Mouse (Mus musculus): ENCODE results near the gene Upb1.
"Not testable (repeated sequence)": the region's sequence is repeated elsewhere in the genome, so short reads cannot be mapped to it uniquely, and the experiment has no call there.

GRCm38 (mm10) chr10:75456061-75456831 is 55.3 kb downstream of the Upb1 start:
- not testable (repeated sequence) for TF ChIP-seq KAT2A (IDR thresholded peaks at IDR 0.05; ENCODE audit: insufficient replicate concordance, low read length); NELFE (IDR thresholded peaks at IDR 0.05; ENCODE audit: low read depth, low read length); NRF1 (IDR thresholded peaks at IDR 0.05; ENCODE audit: low read depth, low read length); CTCF (conservative IDR thresholded peaks at IDR 0.05 in 1 of 2, IDR thresholded peaks at IDR 0.05 in 1 of 2; ENCODE audit: low read depth in 2 of 2, low read length in 2 of 2); ZC3H11A (IDR thresholded peaks at IDR 0.05; ENCODE audit: low read depth, low read length); POLR2A (IDR thresholded peaks at IDR 0.05; ENCODE audit: low read depth, low read length); USF2 (conservative IDR thresholded peaks at IDR 0.05; ENCODE audit: low read depth, low read length); RAD21 (IDR thresholded peaks at IDR 0.05; ENCODE audit: low read depth, low read length)

Data from CH12.LX (cell line).